Mouse (Mus musculus): Measurements from ENCODE around the gene Rfc2. TPM values are rescaled to one million over a fixed set of nuclear protein-coding genes. Genes with fewer than 3 reads are reported as not detected.

The Rfc2 gene
- total RNA-seq, 2 experiments from 2014 or later: 49.3 to 57.6 TPM

DNA sequence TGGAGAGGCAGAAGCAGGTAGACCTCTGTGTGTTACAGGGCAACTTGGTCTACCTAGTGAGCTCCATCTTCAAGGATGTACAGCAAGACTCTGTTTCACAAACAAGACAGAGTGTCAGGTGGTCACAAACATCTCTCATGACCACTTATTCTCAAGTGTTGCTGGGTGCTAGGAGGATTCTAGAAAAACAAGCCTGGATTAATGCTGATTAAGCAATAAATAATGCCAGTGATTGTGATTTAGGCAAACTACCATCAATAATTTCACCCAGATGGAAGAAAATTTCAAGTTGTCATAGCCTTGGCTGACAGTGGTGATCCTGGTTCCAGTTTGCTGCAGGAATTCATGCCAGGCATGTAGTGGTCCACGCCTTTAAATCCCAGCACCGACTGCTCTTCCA is 16.9 kb upstream of the Rfc2 start:
- DNase-seq (ENCODE audit: low spot score in 2 of 2): no peak

DNA sequence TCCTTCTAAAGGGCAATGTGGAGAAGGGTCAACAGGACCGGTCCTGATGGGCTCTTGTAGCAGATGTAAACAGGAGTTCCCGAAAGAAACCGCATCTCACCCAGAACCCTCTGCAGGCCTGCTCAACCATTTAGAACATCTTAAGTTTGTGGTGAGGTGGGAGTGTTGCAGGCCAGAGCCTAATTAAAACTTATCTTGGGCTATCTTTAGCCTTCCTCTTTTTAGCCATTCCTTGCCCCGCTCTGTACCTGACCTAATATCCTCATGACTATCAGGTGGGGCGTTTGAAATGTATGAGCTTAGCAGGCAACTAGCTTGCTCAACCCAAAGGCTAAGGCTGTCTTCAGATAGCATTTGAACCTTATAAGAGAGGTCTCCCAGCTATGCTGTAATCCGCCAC is 15.5 kb upstream of the Rfc2 start:
- no peak for DNase-seq (ENCODE audit: low spot score in 2 of 2)

- no peak for DNase-seq (ENCODE audit: low spot score in 2 of 2)
These were observed 13.7 kb upstream of the Rfc2 start for GRCm38 (mm10) chr5:134567445-134567844.

DNA sequence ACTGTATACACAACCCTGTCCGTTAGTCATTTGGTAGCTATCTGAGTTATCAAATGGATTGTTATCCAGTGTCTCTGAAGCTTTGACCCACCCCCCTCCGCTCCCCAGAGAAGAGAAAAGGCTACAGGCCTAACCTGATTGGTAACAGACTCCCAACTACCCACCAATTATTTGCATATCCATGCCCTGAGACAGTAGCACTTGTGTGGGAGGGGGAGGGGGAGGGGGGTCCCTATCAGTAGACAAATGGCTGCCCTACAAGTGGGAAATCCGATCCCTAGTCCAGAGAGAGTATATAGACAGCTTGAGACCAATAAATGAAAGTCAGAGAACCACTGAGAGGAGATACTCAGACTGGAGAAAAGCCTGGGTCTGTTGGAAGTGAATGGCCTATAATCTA is 13.1 kb upstream of the Rfc2 start:
- no peak for DNase-seq (ENCODE audit: low spot score in 2 of 2)

DNA sequence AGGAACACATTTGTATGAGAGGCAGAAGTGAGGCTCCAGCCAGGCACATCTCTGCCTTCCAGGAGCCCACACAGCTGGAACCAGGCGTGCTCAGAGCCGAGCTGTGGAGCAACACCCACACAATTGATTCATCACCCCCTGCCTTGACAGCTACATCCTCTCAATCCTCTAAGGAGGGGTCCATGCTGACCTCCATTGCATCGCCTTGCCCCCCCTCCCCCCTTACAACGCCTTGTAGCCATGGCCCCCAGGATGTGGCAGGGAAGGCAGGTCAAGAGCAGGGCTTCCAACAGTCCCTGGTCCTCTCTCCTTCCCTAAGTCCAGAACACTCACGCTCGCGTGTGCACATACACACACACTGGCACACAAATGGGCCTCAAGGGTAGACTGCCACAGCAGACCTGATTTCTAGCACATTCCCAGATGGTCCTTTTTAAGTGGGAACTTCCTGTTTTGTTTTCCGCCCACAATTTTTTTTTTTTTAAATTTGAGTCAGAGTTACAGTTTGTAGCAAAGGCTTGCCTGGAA is 12.1 kb upstream of the Rfc2 start:
- peak in 1 of 2 experiments; percentile 47 for DNase-seq (ENCODE audit: low spot score in 2 of 2)

DNA sequence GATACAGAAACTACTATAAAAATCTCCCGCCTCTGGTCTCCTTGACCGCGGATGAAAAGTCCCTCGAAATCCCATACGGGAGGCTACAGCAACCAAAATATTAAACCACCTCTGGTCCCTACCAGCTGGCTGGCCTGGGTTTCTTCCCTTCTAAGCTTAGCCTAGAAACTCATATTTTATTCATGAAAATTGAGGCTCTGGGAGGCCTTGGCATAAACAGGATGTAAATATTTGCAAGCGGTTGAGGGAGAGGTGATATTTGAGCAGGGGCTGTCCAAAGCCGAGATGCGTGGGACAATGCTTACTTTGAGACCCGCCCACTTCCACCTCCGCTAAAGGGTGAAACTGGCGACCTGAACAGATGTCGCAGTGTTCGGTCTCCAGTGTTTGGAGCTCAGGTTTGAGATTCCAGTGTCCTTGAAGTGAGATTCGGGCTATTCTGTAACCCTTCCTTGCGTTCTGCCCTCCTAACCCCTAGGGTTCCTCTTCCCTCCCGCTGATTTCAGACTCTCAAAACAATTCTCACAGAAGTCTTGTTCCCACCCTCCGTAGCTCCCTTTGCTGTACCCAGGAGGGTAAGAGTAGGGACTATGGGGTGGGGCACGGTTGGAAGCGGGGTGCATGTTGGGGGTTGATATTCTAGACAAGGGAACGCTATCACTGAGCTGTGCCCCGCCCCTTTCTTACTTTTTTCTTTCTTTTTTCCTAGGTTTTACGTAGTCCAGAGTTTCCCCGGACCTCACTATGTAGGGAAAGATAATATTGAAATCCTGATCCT is 9.2 kb upstream of the Rfc2 start:
- peak in 1 of 2 experiments; percentile 46 for DNase-seq (ENCODE audit: low spot score in 2 of 2)

GRCm38 (mm10) chr5:134572508-134573214 is 8.5 kb upstream of the Rfc2 start:
- no peak for DNase-seq (ENCODE audit: low spot score in 2 of 2)

DNA sequence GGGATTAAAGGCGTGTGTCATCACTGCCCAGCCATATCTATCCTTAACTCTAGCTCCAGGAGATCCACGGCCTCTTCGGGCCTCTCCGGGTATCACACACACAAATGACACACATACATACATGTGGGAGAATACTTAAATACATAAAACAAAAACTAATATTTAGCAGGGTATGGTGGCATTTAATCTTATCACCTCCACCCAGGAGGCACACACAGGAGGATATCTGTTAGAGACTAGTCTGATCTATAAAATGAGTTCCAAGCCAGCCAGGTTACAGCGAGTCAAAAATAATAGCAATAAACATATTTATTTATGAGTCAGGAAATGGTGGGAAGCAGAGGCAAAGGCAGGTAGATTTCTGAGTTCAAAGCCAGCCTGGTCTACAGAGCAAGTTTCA is 5.3 kb upstream of the Rfc2 start:
- no peak for DNase-seq (ENCODE audit: low spot score in 2 of 2)

DNA sequence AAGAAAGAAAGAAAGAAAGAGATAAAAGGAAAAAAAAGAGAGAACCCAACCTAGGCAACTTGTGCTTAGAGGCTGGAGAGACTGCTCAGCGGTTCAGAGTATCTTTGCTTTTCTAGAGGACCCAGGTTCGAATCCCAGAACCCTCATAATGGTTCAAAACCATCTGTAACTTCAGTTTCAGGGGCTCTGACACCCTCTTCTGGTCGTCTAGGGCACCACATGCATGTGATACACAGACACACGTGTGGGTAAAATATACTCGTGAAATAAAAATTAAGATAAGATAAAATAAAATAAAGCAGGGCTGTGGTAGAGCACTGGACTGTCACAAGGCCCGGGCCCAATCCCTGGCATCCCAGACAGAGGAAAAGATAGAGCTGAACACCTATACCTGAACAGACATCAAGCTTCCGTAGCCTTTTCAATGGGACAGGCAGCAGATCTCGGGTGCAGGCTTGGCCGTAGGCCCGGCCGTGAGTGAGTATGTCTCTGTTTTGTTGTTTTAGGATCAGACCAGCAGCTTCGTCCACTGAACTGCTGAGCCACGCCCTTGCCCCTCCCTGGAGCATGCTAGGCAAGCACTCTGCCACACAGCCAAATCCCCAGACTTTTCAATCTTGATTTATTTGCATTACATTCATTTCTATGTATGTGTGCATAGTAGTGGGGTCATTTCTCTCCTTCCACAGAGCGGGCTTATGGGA is 4.5 kb upstream of the Rfc2 start:
- no peak for DNase-seq (ENCODE audit: low spot score in 2 of 2)

DNA sequence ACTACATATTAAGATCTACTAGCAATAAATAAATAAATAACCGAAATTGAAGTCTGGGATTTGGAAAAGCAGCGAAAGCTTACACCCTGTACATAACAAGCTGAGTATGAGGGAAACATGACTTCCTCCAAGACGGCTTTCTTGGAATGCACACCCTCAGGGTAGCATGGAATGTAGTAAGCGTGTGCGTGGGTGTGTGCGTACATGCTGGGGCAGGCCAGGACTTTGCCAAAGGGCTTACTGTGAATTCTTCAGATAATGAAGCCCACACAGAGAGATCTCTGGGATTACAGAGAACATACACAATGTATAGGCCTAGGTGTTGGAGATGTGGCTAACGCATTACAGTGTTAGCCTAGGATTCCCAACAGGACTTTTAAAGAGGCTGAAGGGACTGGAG is 3.6 kb upstream of the Rfc2 start:
- no peak for DNase-seq (ENCODE audit: low spot score in 2 of 2)

DNA sequence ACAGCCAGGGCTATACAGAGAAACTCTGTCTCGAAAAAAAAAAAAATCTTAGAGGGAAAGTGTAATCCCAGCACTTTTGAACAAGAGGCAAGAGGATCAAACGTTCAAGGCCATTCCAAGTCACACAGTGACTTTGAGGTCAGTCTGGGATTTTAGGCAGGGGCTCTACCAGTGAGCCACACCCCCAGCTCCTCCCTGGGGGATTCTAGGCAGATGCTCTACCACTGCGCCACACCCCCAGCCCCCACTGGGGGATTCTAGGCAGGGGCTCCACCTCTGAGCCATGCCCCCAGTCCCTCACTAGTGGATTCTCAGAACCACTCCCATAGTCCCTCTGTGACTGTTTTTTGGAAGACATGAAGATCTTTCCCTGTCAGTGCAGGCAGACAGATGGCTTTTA is 2.0 kb upstream of the Rfc2 start:
- DNase-seq (ENCODE audit: low spot score in 2 of 2): no peak

DNA sequence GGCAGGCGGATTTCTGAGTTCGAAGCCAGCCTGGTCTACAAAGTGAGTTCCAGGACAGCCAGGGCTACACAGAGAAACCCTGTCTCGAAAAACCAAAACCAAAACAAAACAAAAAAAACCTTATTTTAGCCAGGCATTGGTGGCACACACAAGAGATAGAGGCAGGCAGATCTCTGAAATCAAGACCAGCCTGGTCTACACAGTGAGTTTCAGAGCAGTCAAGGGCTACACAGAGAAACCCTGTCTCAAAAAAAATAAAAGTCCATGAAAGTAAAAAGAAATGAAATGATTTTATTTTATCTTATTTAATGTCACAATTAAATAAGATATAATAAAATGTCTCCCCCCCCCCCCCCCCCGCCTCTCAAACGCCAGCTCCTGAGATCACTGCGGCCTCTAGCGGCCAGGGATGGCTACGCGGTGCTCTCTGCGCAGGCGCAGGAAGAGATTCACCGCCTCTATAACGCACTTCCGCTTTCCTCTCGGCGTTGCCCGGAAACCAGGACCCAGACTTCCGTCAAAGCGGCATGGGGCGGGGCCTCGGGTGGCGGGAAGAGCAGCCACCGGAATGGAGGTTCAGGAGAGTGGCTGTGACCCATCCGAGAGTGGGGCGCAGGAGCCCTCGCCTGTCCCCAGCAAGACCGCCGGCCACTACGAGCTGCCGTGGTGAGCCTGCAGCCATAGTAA is 1.2 kb downstream of the Rfc2 start:
- DNase-seq (ENCODE audit: low spot score in 2 of 2): peak; percentile 94 to 98

GRCm38 (mm10) chr5:134583006-134583883 is 2.1 kb downstream of the Rfc2 start:
- no peak for DNase-seq (ENCODE audit: low spot score in 2 of 2)

DNA sequence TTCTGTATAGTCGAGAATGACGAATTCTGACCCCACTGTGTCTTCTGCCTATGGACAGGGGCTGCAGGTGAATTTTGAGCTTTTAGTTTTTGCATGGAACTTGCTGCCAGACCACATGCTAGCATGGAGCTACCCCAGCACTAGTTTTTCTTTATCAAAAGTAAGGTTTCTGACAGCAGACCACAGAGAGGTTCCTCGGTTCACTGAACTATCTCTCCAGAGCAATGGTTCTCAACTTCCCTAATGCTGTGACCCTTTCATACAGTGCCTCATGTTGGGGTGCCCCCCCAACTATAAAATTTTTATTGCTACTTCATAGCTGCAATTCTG is 2.7 kb downstream of the Rfc2 start:
- DNase-seq (ENCODE audit: low spot score in 2 of 2): no peak

DNA sequence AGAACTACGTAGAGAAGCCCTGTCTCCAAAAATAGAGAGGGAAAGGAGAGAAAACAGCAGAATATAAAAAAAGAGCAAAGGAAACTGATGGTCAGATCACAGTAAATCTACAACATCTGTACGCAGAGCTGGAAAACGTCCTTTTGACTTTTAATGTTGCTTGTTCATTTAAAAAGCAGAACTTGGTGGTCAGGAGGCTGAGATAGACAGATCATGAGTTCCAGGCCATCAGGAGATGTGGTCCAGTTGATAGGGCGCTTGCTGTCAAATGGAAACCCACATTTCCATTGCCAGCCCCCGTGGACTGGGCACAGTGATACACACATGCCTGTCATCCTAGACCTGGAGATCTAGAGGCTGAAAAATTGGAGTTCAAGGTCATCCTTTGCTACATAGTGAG is 3.6 kb downstream of the Rfc2 start:
- no peak for DNase-seq (ENCODE audit: low spot score in 2 of 2)

DNA sequence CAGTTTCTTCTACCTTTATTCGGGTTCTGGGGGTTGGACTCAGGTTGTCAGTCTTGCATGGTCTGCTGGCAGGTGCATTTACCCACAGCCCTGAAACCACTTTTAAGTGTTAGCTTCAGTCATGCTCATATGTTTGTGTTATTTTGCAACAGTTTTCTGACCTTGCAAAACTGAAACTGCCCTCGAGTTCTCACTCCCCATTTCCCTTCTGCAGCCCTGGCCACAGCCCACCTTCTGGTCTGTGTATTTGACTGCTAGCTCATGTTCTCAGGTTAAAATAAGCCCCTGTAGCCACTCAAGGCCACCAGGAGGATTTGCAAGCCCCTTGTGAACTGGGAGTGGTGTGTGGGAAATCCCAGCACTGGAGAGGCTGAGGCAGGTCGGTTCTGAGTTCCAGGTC is 8.7 kb downstream of the Rfc2 start:
- no peak for DNase-seq (ENCODE audit: low spot score in 2 of 2)

- DNase-seq (ENCODE audit: low spot score in 2 of 2): no peak
These were observed 10.9 kb downstream of the Rfc2 start for GRCm38 (mm10) chr5:134592026-134592581.

DNA sequence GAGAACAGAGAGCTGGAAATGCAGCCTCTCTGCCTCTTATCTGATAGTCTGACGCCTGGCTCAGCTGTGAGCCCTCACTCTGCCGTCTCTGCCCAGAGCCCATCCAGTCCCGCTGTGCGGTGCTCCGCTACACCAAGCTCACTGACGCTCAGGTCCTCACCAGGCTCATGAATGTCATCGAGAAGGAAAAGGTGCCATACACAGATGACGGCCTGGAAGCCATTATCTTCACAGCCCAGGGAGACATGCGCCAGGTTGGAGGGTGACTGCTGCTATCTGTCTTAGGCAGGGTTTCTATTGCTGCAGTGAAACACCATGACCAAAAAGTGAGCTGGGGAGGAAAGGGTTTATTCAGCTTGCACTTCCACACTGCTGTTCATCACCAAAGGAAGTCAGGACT is 11.9 kb downstream of the Rfc2 start:
- no peak for DNase-seq (ENCODE audit: low spot score in 2 of 2)

DNA sequence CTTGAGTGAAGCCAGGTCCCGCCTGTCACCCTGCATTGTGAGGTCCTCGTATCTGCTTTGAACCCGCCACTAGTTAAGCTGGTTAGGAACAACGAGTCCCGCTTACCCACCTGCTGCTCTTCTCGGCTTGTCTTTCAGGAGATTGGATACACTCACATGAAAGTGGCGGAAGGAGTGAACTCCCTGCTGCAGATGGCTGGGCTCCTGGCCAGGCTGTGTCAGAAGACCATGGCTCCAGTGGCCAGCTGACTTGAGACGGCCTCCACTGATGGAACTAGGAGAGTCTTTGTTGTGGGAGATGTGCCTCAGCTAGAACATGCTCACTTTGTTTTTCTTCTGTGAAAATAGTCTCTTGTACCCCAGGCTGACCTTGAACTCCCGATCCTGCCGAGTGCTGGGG is 16.5 kb downstream of the Rfc2 start:
- DNase-seq (ENCODE audit: low spot score in 2 of 2): no peak

- no peak for DNase-seq (ENCODE audit: low spot score in 2 of 2)
These were observed 23.2 kb downstream of the Rfc2 start for GRCm38 (mm10) chr5:134604376-134604775.

Data from layer of hippocampus, adult 18-20 months (tissue).